Mouse (Mus musculus) ES-E14 (cell line): Measurements from ENCODE around the gene 2700049A03Rik.

Source experiments
- CHD2 ChIP-seq: IDR thresholded peaks from 2 replicates; pipeline ENCODE4 v1.6.1; 2014; ENCODE audit warnings: mild to moderate bottlenecking, low read depth, low read length, inconsistent platforms
- HCFC1 ChIP-seq: IDR thresholded peaks from 2 replicates; pipeline ENCODE4 v1.6.1; 2012; ENCODE audit warnings: low read length, inconsistent platforms, borderline replicate concordance; ENCODE audit not compliant: insufficient read depth
- MAFK ChIP-seq: IDR thresholded peaks from 2 replicates; pipeline ENCODE4 v1.6.1; 2014; ENCODE audit warnings: mild to moderate bottlenecking, low read depth, low read length, inconsistent platforms; ENCODE audit not compliant: insufficient read depth
- ZC3H11A ChIP-seq: IDR thresholded peaks from 2 replicates; pipeline ENCODE4 v1.6.1; 2012; ENCODE audit warnings: low read depth, mild to moderate bottlenecking, inconsistent platforms, low read length, borderline replicate concordance
- ZNF384 ChIP-seq: IDR thresholded peaks from 2 replicates; pipeline ENCODE4 v1.6.1; 2012; ENCODE audit warnings: low read depth, low read length, inconsistent platforms

- TF ChIP-seq MAFK (no peak), CHD2 (no peak), ZNF384 (no peak), HCFC1 (no peak), ZC3H11A (no peak)
Measured at GRCm38 (mm10) chr12:71111331-71111730, 25.3 kb upstream of the 2700049A03Rik start, which contains the start of gene Tomm20l.
